17 mouse cellular contexts compared by ENCODE assay signal in the genomic region with DNA sequence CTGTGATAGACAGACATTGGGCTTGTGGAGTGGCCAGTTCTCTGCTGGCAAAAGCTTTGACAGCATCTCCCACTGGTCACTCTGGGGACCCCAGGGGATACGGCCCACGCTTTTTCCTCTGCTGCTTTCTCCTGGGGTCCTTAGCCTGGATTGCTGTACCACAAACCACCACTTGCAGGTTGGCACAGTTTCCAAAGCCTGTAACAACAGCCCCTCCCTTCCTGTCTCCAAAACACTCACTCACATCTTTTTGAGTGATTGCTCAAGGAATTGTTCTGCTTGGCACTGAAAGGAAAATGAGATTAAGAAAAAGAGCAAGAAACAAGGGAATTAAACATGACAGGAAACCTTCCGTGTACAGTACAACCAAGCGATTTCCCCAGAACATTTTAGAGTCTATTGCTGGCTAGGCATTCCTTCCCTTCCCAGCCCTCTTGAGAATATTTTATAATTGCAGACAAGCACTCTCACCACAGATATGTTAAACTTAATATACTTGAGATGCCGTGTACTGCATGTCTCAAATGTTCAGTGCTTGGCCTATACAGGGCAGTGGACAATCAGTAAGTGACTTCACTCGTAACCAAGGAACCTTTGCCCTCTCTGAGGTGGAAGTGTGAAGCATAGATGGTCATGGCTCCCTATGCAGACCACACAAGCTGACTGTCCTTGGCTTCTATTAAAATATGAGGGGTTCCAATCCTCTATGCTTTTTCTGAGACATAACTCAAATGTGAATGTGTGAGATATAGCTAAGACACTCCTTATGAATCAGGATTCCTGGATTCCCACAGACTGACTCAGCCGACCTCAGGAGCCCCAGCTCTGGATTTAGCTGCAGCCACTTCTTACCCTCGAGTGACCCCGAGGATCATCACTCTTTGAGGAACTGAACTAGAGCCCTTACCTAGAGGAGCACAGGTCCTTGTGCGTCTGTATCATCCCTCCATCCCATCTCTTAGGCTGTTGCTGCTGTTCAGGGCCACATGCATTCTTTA.
DNase-seq lines count a peak whose midpoint lies in the region; ATAC-seq lines count a peak whose summit lies in the region.
"Had no signal": no experiment of that assay in that cellular context is flagged by ENCODE, and none has a peak within 500 bp of the region (broad histone marks: within the 10 kb centered on the region; RNA-seq: fewer than 3 reads in every experiment).

No protein-coding gene starts in this region.

- H3K9me3 ChIP-seq in embryonic facial prominence, embryonic 14.5 days (ENCODE audit: control insufficient read depth, low read length) = no peaks in the 10 kb centered on the region
- no peaks in the 10 kb centered on the region for H3K9me3 ChIP-seq in embryonic facial prominence, embryonic 10.5 days
- H3K9me3 ChIP-seq in lung, embryonic 16.5 days (ENCODE audit: control insufficient read depth, low read length) = no peaks in the 10 kb centered on the region
- H3K9me3 ChIP-seq: neural tube, embryonic 13.5 days had no signal

- no peak overlapping the region for H3K4me3 ChIP-seq in embryonic facial prominence, embryonic 14.5 days (ENCODE audit: low read depth, low read length)
- no peak overlapping the region for H3K4me3 ChIP-seq in embryonic facial prominence, embryonic 10.5 days
- H3K4me3 ChIP-seq in lung, embryonic 16.5 days (ENCODE audit: low read length) = no peak overlapping the region
- H3K4me3 ChIP-seq: left cerebral cortex, adult 2 months; neural tube, embryonic 13.5 days had no signal

- H3K4me2 ChIP-seq in embryonic facial prominence, embryonic 14.5 days (ENCODE audit: low read depth, low read length) = no peak overlapping the region
- no peak overlapping the region for H3K4me2 ChIP-seq in lung, embryonic 16.5 days (ENCODE audit: low read depth, low read length)
- H3K4me2 ChIP-seq: neural tube, embryonic 13.5 days had no signal

- ATAC-seq in embryonic facial prominence, embryonic 14.5 days (ENCODE audit: low read depth) = no peak
- ATAC-seq in lung, embryonic 16.5 days (ENCODE audit: low read depth) = peak; percentile 60
- ATAC-seq in inflammation-experienced regulatory T-cells, adult 6 months = no peak
- ATAC-seq: liver, postnatal 0 days had no signal

- H3K4me1 ChIP-seq in embryonic facial prominence, embryonic 14.5 days (ENCODE audit: control insufficient read depth, insufficient read depth, low read length) = no peaks in the 10 kb centered on the region
- no peaks in the 10 kb centered on the region for H3K4me1 ChIP-seq in embryonic facial prominence, embryonic 10.5 days
- H3K4me1 ChIP-seq in lung, embryonic 16.5 days (replicated peaks; ENCODE audit: control insufficient read depth, insufficient read depth, low read length) = peaks cover 12% of the 10 kb centered on the region

- no peaks in the 10 kb centered on the region for H3K27me3 ChIP-seq in embryonic facial prominence, embryonic 14.5 days (replicated peaks; ENCODE audit: control insufficient read depth, insufficient read depth, low read length)
- no peaks in the 10 kb centered on the region for H3K27me3 ChIP-seq in embryonic facial prominence, embryonic 10.5 days (replicated peaks; ENCODE audit: low read depth, poor library complexity, severe bottlenecking)
- no peaks in the 10 kb centered on the region for H3K27me3 ChIP-seq in lung, embryonic 16.5 days (ENCODE audit: control insufficient read depth, insufficient read depth, low read depth, low read length)
- H3K27me3 ChIP-seq: neural tube, embryonic 13.5 days had no signal

- H3K36me3 ChIP-seq in embryonic facial prominence, embryonic 14.5 days (ENCODE audit: control insufficient read depth, insufficient read depth, low read length) = no peaks in the 10 kb centered on the region
- no peaks in the 10 kb centered on the region for H3K36me3 ChIP-seq in embryonic facial prominence, embryonic 10.5 days (replicated peaks)
- no peaks in the 10 kb centered on the region for H3K36me3 ChIP-seq in lung, embryonic 16.5 days (ENCODE audit: control insufficient read depth, insufficient read depth, low read length)
- H3K36me3 ChIP-seq: neural tube, embryonic 13.5 days had no signal

- H3K9ac ChIP-seq in embryonic facial prominence, embryonic 14.5 days (ENCODE audit: low read depth, low read length) = no peak overlapping the region
- no peak overlapping the region for H3K9ac ChIP-seq in lung, embryonic 16.5 days (ENCODE audit: low read length)
- H3K9ac ChIP-seq: liver, postnatal 0 days; neural tube, embryonic 13.5 days had no signal

- peak; percentile 24 for DNase-seq in embryonic facial prominence, embryonic 14.5 days (ENCODE audit: low spot score)
- no peak for DNase-seq in embryonic facial prominence, embryonic 10.5 days (ENCODE audit: low spot score)
- DNase-seq in lung, adult 18-20 months = peak; percentile 15 to 34
- DNase-seq in lung, postnatal 14 days = no peak
- no peak for DNase-seq in frontal cortex, postnatal 10 days (ENCODE audit: low spot score in 2 of 2)
- DNase-seq in layer of hippocampus, postnatal 10 days (ENCODE audit: low spot score in 2 of 2) = no peak
- DNase-seq: adrenal gland, postnatal 25 days; B cell, adult 2 months; kidney, adult 11 months; kidney, postnatal 36 days; liver, postnatal 0 days; midbrain, embryonic 14.5 days; thymus, postnatal 14 days had no signal

- 64% methylated on average over 10 of the region's 10 CpGs for WGBS in embryonic facial prominence, embryonic 14.5 days
- 83% methylated on average over 10 of the region's 10 CpGs for WGBS in embryonic facial prominence, embryonic 10.5 days
- WGBS in lung, embryonic 16.5 days = 52% methylated on average over 10 of the region's 10 CpGs

- no peak overlapping the region for H3K27ac ChIP-seq in embryonic facial prominence, embryonic 14.5 days (replicated peaks; ENCODE audit: low read depth, low read length)
- no peak overlapping the region for H3K27ac ChIP-seq in embryonic facial prominence, embryonic 10.5 days (replicated peaks)
- H3K27ac ChIP-seq in lung, embryonic 16.5 days (ENCODE audit: low read length) = peak overlapping the region; percentile 56
- H3K27ac ChIP-seq: left cerebral cortex, adult 2 months; neural tube, embryonic 13.5 days had no signal

Comparison
In these comparisons a context has a peak if more than half of its experiments do, and no peak if none do; other contexts are left out.
1. DNase-seq: peak in embryonic facial prominence, embryonic 14.5 days (single experiment) and lung, adult 18-20 months (2 of 2); none in embryonic facial prominence, embryonic 10.5 days (single experiment), lung, postnatal 14 days (single experiment), frontal cortex, postnatal 10 days (0 of 2) and layer of hippocampus, postnatal 10 days (0 of 2).